Mouse (Mus musculus) CH12.LX (cell line): Measurements from ENCODE around the gene Ano8.

ENCODE experiments used
- CTCF ChIP-seq, 2 experiments: IDR thresholded peaks in 1 of 2; conservative IDR thresholded peaks in 1 of 2; 2 replicates each; pipeline ENCODE4 v1.5.1; 2011 to 2012; ENCODE audit warnings: low read depth in 2 of 2, low read length in 2 of 2, improper control_type of control experiment in 1 of 2, inconsistent platforms in 1 of 2, mild to moderate bottlenecking in 1 of 2, moderate library complexity in 1 of 2
- E2F4 ChIP-seq: IDR thresholded peaks from 2 replicates; pipeline ENCODE4 v1.6.1; 2011; ENCODE audit warnings: low read depth, low read length, improper control_type of control experiment; ENCODE audit not compliant: insufficient replicate concordance
- ELF1 ChIP-seq: IDR thresholded peaks from 2 replicates; pipeline ENCODE4 v1.6.1; 2014; ENCODE audit warnings: low read depth, mild to moderate bottlenecking, inconsistent platforms, low read length, improper control_type of control experiment
- EP300 ChIP-seq: IDR thresholded peaks from 2 replicates; pipeline ENCODE4 v1.6.1; 2011; ENCODE audit warnings: low read length, improper control_type of control experiment
- MAX ChIP-seq: IDR thresholded peaks from 2 replicates; pipeline ENCODE4 v1.6.1; 2011; ENCODE audit warnings: low read length, improper control_type of control experiment
- MEF2A ChIP-seq: IDR thresholded peaks from 2 replicates; pipeline ENCODE4 v1.6.1; 2014; ENCODE audit warnings: low read depth, mild to moderate bottlenecking, inconsistent platforms, low read length, improper control_type of control experiment, borderline replicate concordance
- NRF1 ChIP-seq: IDR thresholded peaks from 2 replicates; pipeline ENCODE4 v1.6.1; 2014; ENCODE audit warnings: low read depth, mild to moderate bottlenecking, inconsistent platforms, low read length, improper control_type of control experiment, moderate library complexity
- POLR2A ChIP-seq: IDR thresholded peaks from 2 replicates; pipeline ENCODE4 v1.6.1; 2011; ENCODE audit warnings: low read depth, mild to moderate bottlenecking, improper control_type of control experiment, low read length
- TCF12 ChIP-seq: IDR thresholded peaks from 2 replicates; pipeline ENCODE4 v1.6.1; 2014; ENCODE audit warnings: low read depth, mild to moderate bottlenecking, inconsistent platforms, low read length, improper control_type of control experiment
- USF1 ChIP-seq: IDR thresholded peaks from 2 replicates; pipeline ENCODE4 v1.6.1; 2014; ENCODE audit warnings: low read depth, mild to moderate bottlenecking, inconsistent platforms, low read length, improper control_type of control experiment
- ZKSCAN1 ChIP-seq: IDR thresholded peaks from 2 replicates; pipeline ENCODE4 v1.6.1; 2012; ENCODE audit warnings: low read depth, inconsistent platforms, low read length, improper control_type of control experiment, borderline replicate concordance
- ZNF384 ChIP-seq: IDR thresholded peaks from 2 replicates; pipeline ENCODE4 v1.6.1; 2012; ENCODE audit warnings: low read depth, low read length, improper control_type of control experiment, inconsistent platforms

- no peak for TF ChIP-seq POLR2A
- TF ChIP-seq MAX = no peak
- no peak for TF ChIP-seq ZNF384
- TF ChIP-seq EP300 = no peak
- no peak for TF ChIP-seq USF1
- no peak for TF ChIP-seq ZKSCAN1
- TF ChIP-seq ELF1 = no peak
- TF ChIP-seq CTCF (conservative IDR thresholded peaks at IDR 0.05 in 1 of 2, IDR thresholded peaks at IDR 0.05 in 1 of 2; ENCODE audit: low read depth in 2 of 2, low read length in 2 of 2) = no peak
- TF ChIP-seq TCF12 = no peak
- no peak for TF ChIP-seq NRF1
- TF ChIP-seq MEF2A = no peak
- TF ChIP-seq E2F4 = no peak
Measured at GRCm38 (mm10) chr8:71509316-71509715, 23.6 kb upstream of the Ano8 start.
